Mouse (Mus musculus) cerebellum, adult 2 months (tissue): ENCODE data around the gene 1700029J07Rik. TPM values are rescaled to one million over a fixed set of nuclear protein-coding genes. Genes with fewer than 3 reads are reported as not detected.

Source experiments
- DNase-seq, 2 experiments: peaks; one replicate each; pipeline ENCODE4 v3.0.0; 2021
- H3K27ac ChIP-seq: fragments of 200-500 bp; 2 replicates; pipeline ENCODE4 v1.5.1; 2012; ENCODE audit warnings: low read length, control low read depth, inconsistent platforms; ENCODE audit not compliant: insufficient read depth
- H3K27me3 ChIP-seq: fragments of 200-500 bp; 2 replicates; pipeline ENCODE4 v1.6.1; 2012; ENCODE audit warnings: inconsistent platforms, mild to moderate bottlenecking, low read length, moderate library complexity; ENCODE audit not compliant: control insufficient read depth, insufficient read depth
- H3K4me1 ChIP-seq: fragments of 200-500 bp; 2 replicates; pipeline ENCODE4 v1.6.1; 2011; ENCODE audit warnings: low read length; ENCODE audit not compliant: control insufficient read depth, insufficient read depth
- H3K4me3 ChIP-seq: fragments of 200-500 bp; replicated peaks from 2 replicates; pipeline ENCODE3; 2011; ENCODE audit warnings: mild to moderate bottlenecking, low read depth, low read length, control low read depth; ENCODE audit not compliant: insufficient read depth
- CTCF ChIP-seq: fragments of 200-500 bp; IDR thresholded peaks from 2 replicates; pipeline ENCODE4 v1.5.1; 2011; ENCODE audit warnings: low read depth, mild to moderate bottlenecking, control low read depth, low read length, moderate library complexity, borderline replicate concordance; ENCODE audit not compliant: insufficient read depth
- POLR2A ChIP-seq: fragments of 200-500 bp; IDR thresholded peaks from 2 replicates; pipeline ENCODE4 v1.6.1; 2011; ENCODE audit warnings: low read length, control low read depth, borderline replicate concordance; ENCODE audit not compliant: insufficient read depth
- WGBS: fragments of 180-500 bp; shearing (Covaris S2); methylation state at CpG from one replicate; pipeline ENCODE4 v1.1.7; 2018; 5-methylcytosine and 5-hydroxymethylcytosine counted together
- polyA plus RNA-seq: library from polyadenylated mRNA; depleted of rRNA; stranded (reverse); fragments of >200 nt; gene quantifications from 2 replicates; pipeline ENCODE4 v1.2.3, GENCODE M21; 2012

The 1700029J07Rik gene
- polyA plus RNA-seq, 1 experiment, result 5.1 TPM

GRCm38 (mm10) chr8:46005596-46005995 lies 30.5 kb upstream of the 1700029J07Rik start, which contains the start of gene Ankrd37:
Gene Ankrd37, minus strand, starts transcription at chr8:46005707.
- Histone ChIP-seq H3K4me3 (no peak within 1 kb of the TSS), H3K27me3 (no peaks in the 10 kb centered on the region), H3K4me1 (no peaks in the 10 kb centered on the region), H3K27ac (no peak within 1 kb of the TSS)
- WGBS, result 77% methylated on average over 4 of the region's 4 CpGs
- TF ChIP-seq POLR2A, result no peak
- no peak for TF ChIP-seq CTCF
- DNase-seq, result no peak

- H3K4me3 ChIP-seq, result peak overlapping the region; percentile 71
- H3K27ac ChIP-seq, result peak overlapping the region; percentile 92
- WGBS, result 1% methylated on average over 55 of the region's 55 CpGs
- H3K27me3 ChIP-seq, result no peaks in the 10 kb centered on the region
- no peaks in the 10 kb centered on the region for H3K4me1 ChIP-seq
- TF ChIP-seq CTCF (no peak), POLR2A (peak; percentile 100)
- DNase-seq, result peak; percentile 99 to 100
These were observed 25.0 kb upstream of the 1700029J07Rik start for GRCm38 (mm10) chr8:45999784-46000705.

DNA sequence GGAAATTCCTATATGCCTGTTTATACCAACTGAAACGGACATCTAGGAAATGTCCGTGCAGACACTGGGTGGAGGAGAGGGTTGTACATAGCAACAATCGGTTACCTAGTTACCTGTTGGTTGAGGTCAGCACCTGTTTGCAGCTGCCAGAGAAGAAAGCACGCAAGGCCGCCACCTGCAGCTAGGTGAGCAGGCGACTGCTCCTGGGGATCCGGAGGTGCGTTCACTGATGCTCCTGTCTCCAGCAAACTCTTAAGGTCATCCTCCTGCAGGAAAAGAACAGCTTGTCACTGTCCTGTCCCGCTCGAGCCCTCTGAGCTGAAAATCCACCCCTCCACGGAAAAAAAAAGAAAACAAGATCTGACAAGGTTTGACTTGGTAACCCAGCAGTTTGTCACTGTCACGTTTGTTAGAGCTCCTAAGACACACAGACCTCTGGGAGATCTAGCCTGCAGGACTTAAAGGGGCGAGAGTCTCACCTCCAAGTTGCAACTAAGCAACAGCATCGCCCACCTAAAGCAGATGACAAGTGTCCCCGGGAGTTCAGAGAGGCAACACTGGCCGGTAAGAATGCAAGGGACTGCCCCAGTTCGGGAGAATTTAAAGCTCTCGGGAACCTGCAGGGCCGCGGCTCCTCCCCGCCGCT lies 24.2 kb upstream of the 1700029J07Rik start, which contains the start of gene Lrp2bp:
Lrp2bp (plus strand) TSS at position 166 of the 646 bp plus-strand sequence.
- DNase-seq, result peak in 1 of 2 experiments; percentile 63
- Histone ChIP-seq H3K27ac (peak within 1 kb of the TSS; percentile 92), H3K27me3 (no peaks in the 10 kb centered on the region), H3K4me3 (peak within 1 kb of the TSS; percentile 71), H3K4me1 (no peaks in the 10 kb centered on the region)
- no peak for TF ChIP-seq POLR2A
- TF ChIP-seq CTCF, result no peak
- under 1% methylated on average over 22 of the region's 22 CpGs for WGBS

- H3K27me3 ChIP-seq, result no peaks in the 10 kb centered on the region
- no peaks in the 10 kb centered on the region for H3K4me1 ChIP-seq
- no peak overlapping the region for H3K4me3 ChIP-seq
- H3K27ac ChIP-seq, result no peak overlapping the region
- TF ChIP-seq POLR2A (no peak), CTCF (no peak)
- 90% methylated on average over 2 of the region's 2 CpGs for WGBS
- DNase-seq, result no peak
These were observed 23.2 kb upstream of the 1700029J07Rik start for GRCm38 (mm10) chr8:45998228-45998627.

DNA sequence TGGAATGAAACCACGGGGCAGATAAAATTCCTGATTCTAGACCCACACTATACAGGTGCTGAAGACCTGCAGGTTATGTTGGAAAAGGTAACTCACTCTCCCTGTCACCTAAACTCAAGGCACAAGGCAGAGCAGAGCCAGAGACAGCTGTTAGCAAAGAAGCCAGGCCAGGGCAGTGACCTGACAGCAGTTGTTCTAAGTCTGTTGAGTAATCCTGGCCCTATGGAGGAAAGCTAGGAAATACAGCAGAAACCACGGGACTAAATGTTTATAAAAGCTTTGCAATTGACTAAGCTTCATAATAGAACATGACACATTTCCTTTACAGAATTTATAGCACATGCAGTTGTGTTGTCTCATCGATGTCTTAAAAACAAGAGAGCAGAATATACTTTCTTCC lies 20.5 kb upstream of the 1700029J07Rik start:
- no peaks in the 10 kb centered on the region for H3K27me3 ChIP-seq
- TF ChIP-seq POLR2A (no peak), CTCF (no peak)
- 84% methylated on average over 3 of the region's 3 CpGs for WGBS

GRCm38 (mm10) chr8:45994111-45994510 lies 19.1 kb upstream of the 1700029J07Rik start:
- no peak overlapping the region for H3K27ac ChIP-seq
- no peaks in the 10 kb centered on the region for H3K4me1 ChIP-seq
- TF ChIP-seq POLR2A, result no peak
- peak; percentile 26; the same call in 1 of the 2 replicates for TF ChIP-seq CTCF
- 98% methylated on average over 2 of the region's 2 CpGs for WGBS
- no peak for DNase-seq
- no peaks in the 10 kb centered on the region for H3K27me3 ChIP-seq
- no peak overlapping the region for H3K4me3 ChIP-seq

More for the DNA sequence above, 20.5 kb upstream of the 1700029J07Rik start:
- Histone ChIP-seq H3K27ac (no peak overlapping the region), H3K4me3 (no peak overlapping the region), H3K4me1 (no peaks in the 10 kb centered on the region)
- DNase-seq, result no peak

- 97% methylated on average over 4 of the region's 4 CpGs for WGBS
- no peak for TF ChIP-seq CTCF
- no peak for TF ChIP-seq POLR2A
These were observed 15.7 kb upstream of the 1700029J07Rik start for GRCm38 (mm10) chr8:45990631-45991310.

More at GRCm38 (mm10) chr8:45990631-45991310, 15.7 kb upstream of the 1700029J07Rik start:
- no peak overlapping the region for H3K4me3 ChIP-seq
- no peaks in the 10 kb centered on the region for H3K4me1 ChIP-seq
- DNase-seq, result no peak
- no peaks in the 10 kb centered on the region for H3K27me3 ChIP-seq
- no peak overlapping the region for H3K27ac ChIP-seq
